Mouse (Mus musculus): ENCODE results near the gene Abca8a.

Abca8a gene

DNA sequence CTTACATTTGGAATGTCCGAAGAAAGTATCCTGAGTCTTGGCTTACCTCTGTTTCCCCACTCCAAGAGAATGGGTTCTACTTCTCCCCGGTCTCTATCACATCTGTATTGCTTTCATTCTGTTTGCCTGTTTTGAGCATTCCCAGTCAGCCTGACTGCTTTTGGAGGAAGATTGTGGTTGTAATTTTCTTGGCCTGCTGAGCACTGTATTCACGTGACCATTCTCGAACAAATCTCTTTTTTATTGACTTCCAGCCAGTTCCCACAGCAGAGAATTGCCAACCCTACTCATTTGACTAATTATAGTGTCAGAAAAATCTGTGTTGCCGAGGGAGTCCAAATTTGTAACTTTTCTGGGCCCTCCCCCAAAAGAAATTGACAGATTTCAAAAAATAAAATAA, at the start of gene Abca8a:
TSS of gene Abca8a (minus strand) at position 121 of the 400 bp plus-strand sequence.
- no peak for DNase-seq (ENCODE audit: low read depth, low spot score)

DNA sequence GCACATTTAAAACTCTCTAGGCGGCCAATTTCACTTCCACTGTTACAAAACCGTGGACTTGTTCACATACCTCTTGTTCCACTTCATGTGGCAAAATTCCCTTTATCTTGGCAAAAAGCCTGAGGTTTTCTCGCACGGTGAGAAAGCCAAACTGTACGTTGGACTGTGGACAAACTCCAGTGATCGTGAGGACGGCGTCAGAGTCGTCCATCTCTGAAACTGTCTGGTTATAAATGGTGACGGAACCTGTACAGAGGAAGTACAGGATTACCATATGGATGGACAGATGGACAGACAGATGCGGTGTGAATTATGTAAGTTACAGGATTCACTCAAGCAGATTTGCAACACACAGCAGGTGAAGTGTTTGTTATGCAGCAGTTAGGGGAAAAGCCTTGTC, 49.6 kb upstream of the Abca8a start:
- no peak for DNase-seq (ENCODE audit: low read depth, low spot score)

DNA sequence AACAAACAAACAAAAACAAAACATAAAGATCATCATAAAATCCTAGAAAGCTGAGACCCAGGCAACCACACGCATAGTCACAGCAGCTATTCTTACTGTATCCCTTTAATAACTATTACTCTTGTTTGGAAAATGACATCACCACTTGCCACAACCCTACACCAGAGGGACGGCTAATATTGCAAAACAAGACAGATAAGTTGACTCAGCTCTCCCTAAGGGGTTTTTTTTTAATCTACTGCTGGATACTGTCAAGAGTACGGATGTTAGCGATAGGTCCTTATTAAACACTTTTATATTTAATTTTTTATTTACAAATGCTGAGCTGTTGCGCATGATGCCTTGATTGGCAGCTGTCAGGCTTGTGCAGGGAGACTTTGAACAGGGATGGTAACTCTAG, 35.0 kb upstream of the Abca8a start:
- no peak for DNase-seq (ENCODE audit: low read depth, low spot score)

DNA sequence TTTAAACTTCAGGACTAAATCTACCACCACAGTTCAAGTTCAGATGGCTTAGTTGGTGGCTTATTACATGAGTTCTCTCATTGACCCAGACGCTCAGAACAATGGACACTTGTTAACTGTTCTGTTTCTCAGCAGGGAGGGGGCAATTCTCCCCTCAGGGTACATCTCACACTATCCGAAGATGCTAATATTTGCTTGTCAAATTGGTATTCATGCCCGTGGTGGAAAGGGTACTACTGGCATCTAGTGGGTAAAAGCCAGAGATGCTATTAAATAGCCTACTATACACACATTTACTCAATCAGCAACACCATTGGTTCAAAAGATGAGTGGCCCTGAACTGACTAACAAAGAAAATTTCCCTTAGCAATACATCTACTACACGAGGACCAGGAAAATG, 15.4 kb upstream of the Abca8a start:
- DNase-seq (ENCODE audit: low read depth, low spot score) = no peak

DNA sequence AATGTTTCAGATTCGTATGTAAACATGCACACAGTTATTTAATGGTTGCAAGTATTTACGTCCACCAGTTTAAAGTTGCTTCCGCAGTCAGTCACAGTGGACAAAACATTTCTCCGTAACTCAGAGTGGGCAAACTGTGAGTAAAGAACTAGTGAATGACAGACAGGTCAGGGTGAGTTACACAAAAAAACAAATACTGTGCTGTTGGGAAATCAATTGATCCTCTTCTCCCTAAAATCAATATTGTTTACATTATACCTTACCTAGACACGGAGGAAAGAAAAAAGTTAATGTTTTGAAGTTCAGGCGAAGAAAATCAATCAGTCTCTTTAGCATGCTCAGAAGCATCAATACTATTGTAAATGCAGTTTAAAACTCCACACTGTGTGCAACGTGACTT, 5.7 kb upstream of the Abca8a start:
- DNase-seq (ENCODE audit: low read depth, low spot score) = no peak

- DNase-seq (ENCODE audit: low read depth, low spot score) = no peak
Observed at GRCm38 (mm10) chr11:110098901-110099300, 3.1 kb upstream of the Abca8a start.

- no peak for DNase-seq (ENCODE audit: low read depth, low spot score)
Observed at GRCm38 (mm10) chr11:110097465-110097864, 1.7 kb upstream of the Abca8a start.

- no peak for DNase-seq (ENCODE audit: low read depth, low spot score)
Observed at GRCm38 (mm10) chr11:110094846-110095380, 865 bp downstream of the Abca8a start.

- no peak for DNase-seq (ENCODE audit: low read depth, low spot score)
Observed at GRCm38 (mm10) chr11:110094236-110094635, 1.5 kb downstream of the Abca8a start.

GRCm38 (mm10) chr11:110091328-110091727, 4.5 kb downstream of the Abca8a start:
- DNase-seq (ENCODE audit: low read depth, low spot score) = no peak

DNA sequence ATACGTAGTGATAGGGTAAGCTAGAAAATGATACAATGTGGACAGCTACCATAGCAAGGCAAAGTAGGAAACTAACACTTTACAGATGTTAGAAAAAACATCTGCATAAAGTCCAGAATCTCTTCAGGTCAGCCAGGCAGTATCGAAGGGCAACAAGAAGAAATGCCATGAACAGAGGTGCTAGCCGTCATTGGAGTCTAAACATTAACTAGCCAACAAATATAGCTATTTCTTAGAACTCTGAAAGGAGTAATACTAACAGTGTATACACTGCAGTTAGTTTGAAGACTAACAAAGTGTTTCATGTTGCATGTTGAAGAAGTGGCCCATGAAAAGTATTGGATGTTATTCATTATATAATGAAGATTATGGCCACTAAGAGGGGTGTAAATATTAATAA, 23.6 kb downstream of the Abca8a start:
- no peak for DNase-seq (ENCODE audit: low read depth, low spot score)

GRCm38 (mm10) chr11:110061032-110061431, 34.7 kb downstream of the Abca8a start:
- DNase-seq (ENCODE audit: low read depth, low spot score) = no peak

DNA sequence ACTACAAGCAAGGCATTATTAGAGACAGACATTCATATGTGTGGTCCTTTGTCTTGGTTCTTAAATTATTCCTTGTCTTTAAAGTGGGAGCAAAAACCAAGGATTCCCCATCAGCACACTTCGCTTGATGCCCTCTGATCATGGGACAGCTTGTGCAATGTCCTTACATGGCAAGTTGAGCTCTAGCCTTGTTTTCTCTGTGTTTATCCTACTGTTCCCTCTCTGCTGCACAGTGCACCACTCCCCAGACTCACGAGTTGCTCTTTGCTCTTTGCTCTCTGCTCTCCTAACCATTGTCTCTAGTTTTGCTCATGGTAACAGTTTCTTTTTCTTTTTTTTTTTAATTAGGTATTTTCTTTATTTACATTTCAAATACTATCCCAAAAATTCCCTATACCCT, 35.7 kb downstream of the Abca8a start:
- no peak for DNase-seq (ENCODE audit: low read depth, low spot score)

DNA sequence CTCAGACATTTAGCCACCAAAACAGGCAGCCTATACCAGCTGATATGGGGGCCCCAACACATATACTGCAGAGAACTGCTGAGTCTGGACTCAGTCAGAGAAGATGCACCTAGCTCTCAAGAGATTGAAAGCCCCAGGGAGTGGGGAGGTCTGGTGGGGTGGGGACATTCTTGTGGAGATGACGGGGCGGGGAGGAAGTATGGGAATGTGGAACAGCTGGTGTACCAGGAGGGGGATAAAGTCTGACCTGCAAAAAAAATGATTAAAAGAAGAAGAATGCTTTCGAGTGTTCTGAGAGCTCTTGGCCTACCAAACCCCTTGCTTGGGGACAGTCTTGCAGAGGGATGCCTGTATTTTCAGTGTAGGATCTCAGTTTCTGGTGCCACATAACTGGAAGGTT, 42.1 kb downstream of the Abca8a start:
- DNase-seq (ENCODE audit: low read depth, low spot score) = no peak

DNA sequence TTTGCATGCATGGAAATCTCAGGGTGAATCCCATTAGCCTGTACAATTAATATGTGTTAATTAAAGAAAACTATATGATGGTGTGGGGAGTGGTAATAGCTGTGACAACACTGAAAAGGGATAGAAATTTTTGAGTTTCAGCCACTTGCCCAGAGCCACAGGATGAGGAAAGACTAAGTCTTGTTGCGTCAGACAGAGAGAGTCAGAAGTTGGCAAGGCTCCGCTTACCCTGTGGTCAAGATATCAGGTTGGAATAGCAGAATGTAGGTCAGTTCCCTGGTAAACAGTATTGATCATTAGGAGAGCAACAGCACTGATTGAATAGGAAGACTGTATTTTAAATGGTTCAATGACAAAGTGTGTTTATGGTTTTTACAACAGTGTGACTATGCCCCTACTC, 58.0 kb downstream of the Abca8a start:
- no peak for DNase-seq (ENCODE audit: low read depth, low spot score)

GRCm38 (mm10) chr11:110028913-110029695, 66.7 kb downstream of the Abca8a start:
- no peak for DNase-seq (ENCODE audit: low read depth, low spot score)

DNA sequence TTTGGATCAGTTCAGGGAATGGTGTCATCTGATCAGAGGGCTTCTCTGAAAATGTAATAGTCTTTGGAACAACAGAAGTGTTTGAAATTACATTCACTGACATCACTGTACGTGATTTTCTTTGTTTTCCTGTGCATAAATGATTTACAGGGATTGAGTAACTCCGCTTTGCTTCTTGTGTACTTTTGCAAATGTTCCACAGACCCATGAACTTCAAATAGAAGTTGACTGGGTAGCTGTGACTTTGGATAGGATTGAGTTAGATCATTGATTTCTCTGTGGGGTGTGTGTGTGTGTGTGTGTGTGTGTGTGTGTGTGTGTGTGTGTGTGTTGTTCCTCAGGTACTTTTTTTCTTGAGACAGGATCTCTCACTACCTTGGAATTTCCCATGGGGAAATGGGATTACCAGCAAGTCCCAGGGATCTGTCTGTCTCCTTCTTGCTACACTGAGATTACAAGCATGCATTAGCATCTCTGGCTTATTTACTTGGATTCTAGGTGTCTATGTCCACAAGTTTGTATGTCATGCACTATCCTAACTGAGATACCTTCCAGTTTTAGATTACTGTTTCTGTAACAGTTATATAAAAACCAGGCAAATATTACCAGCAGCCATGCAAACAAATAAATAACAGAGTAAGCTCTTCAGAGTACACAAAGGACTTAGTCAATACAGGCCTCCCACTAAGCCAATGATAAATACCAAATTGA, 84.8 kb downstream of the Abca8a start:
- no peak for DNase-seq (ENCODE audit: low read depth, low spot score)

- no peak for DNase-seq (ENCODE audit: low read depth, low spot score)
Observed at GRCm38 (mm10) chr11:109995624-109996023, 100.2 kb downstream of the Abca8a start, which contains the start of gene Abca8b. Gene Abca8b, minus strand, starts transcription at chr11:109995845.

DNA sequence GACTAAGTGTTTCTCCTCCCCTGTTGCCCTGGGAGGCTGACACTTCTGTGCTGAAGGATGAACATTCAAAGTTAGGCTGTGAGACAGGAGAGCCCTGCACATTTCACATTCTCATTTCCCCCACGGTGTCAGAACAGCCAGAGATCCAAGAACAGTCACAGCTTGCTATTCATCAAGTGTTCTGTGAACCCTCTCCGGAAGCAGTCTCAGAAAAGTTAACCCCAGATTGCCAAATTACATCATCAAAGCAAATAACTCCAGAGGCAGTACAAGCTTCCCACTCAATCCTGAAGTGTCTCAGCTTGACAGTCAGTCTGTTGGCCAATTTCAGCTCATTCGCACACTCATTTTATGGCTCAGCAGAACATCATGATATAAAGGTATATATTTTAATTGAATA, 100.8 kb downstream of the Abca8a start:
- no peak for DNase-seq (ENCODE audit: low read depth, low spot score)

- DNase-seq (ENCODE audit: low read depth, low spot score) = no peak
Observed at GRCm38 (mm10) chr11:109994014-109994413, 101.8 kb downstream of the Abca8a start.

GRCm38 (mm10) chr11:109991270-109991669, 104.5 kb downstream of the Abca8a start:
- DNase-seq (ENCODE audit: low read depth, low spot score) = no peak

DNA sequence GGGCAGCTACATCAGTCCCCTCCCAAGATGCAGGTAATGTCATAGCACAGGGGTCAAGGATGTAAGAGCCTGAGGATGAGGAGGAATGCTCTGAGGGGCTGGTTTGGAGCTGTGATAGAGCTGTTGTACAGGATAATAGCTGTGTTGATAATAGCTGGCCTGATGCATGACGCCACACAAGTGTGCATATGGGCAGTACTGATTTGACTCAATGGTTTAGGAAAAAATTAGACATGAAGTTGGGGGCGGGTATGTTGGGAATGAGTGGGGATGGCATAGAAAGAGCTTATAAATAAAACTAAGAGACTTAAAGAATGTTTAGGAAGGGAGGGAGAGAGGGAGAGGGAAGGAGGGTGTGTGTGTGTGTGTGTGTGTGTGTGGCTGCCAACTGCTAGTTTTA, 105.5 kb downstream of the Abca8a start:
- DNase-seq (ENCODE audit: low read depth, low spot score) = no peak

- no peak for DNase-seq (ENCODE audit: low read depth, low spot score)
Observed at GRCm38 (mm10) chr11:109988164-109988563, 107.6 kb downstream of the Abca8a start.

All from A20 (cell line).